Mouse (Mus musculus) bone marrow macrophage, adult 2 months (primary cell): ENCODE measurements around the gene C2cd5.

Experiments
- CTCF ChIP-seq: IDR thresholded peaks from 2 replicates; pipeline ENCODE4 v1.5.1; 2012; ENCODE audit warnings: low read depth, mild to moderate bottlenecking, low read length, moderate library complexity
- POLR2A ChIP-seq: IDR thresholded peaks from 2 replicates; pipeline ENCODE4 v1.6.1; 2012; ENCODE audit warnings: mild to moderate bottlenecking, low read depth, low read length, borderline replicate concordance

- TF ChIP-seq CTCF: no peak
- TF ChIP-seq POLR2A: no peak
These were observed 72.5 kb downstream of the C2cd5 start for GRCm38 (mm10) chr6:143027402-143027801.
